Mouse (Mus musculus) adrenal gland, postnatal 25 days (tissue): ENCODE data around the gene Gtdc1. TPM values are rescaled to one million over a fixed set of nuclear protein-coding genes. Genes with fewer than 3 reads are reported as not detected.
"Not testable (repeated sequence)": the region's sequence is repeated elsewhere in the genome, so short reads cannot be mapped to it uniquely, and the experiment has no call there.

Source experiments
- DNase-seq: peaks from one replicate; pipeline ENCODE4 v3.0.0; 2021; ENCODE audit warnings: mixed read lengths
- total RNA-seq: library from RNA; stranded (reverse); gene quantifications from 2 replicates; pipeline ENCODE4 v1.2.3, GENCODE M21; 2021

Gtdc1 gene
- total RNA-seq, 1 experiment from 2014 or later = 14.4 TPM

DNA sequence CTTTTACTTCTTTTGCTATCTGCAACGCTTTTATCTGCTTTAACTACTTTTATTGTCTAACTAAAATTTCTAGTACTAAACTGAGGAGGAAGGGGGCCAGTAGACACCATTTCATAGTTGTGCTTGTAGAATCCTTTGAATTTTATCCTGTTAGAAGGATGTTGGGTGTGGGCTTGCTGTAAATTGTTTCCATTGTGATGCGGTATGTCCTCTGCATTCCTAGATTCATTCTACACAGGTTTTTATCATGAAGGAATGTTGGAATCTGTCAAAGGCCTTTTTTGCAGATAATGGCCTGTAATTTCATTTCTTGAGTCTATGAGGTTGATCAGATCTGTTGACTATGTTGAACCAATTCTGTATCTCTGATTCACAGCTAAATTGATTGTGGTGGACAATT is 146.5 kb downstream of the Gtdc1 start:
- no peak for DNase-seq

- no peak for DNase-seq
Observed at GRCm38 (mm10) chr2:44763898-44764297, 163.6 kb downstream of the Gtdc1 start.

DNA sequence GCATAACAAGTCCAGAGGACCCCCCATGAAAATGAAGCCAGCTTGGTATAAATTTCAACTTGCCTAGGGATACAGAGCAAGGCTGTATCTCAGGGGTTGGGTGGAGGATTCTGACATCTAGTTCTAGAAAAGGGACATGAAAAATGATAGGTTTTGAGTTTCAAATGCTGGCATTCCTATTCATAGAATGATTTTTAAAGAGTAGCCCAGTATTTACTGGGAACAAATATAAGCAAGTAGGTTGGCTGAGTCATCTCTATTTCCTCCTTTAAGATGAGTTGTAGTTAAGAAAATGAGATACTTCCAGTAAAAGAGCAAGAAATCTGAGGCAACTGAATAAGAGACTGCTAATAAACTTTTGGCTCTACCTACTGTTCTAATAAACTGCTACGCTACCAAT is 190.8 kb downstream of the Gtdc1 start:
- no peak for DNase-seq

DNA sequence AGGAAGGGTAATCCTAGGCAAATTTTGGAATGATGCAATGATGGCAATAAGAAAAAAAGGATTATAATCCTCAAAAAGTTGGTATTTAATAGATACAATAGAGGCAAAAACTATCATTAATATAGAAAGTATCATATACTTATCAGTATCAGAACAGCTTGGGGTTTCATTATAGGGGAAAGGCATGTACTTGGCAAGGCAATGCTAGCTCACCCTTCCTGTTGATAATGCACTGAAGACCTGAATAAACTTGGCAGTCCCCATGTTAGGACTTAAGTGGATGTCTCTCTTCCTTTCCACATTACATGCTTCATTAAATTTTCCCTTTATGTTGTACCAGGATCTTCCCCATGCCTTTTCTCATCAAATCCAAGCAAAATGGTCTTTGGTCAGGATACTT is 206.0 kb downstream of the Gtdc1 start:
- no peak for DNase-seq

GRCm38 (mm10) chr2:44705883-44706615 is 221.4 kb downstream of the Gtdc1 start:
- DNase-seq = no peak

DNA sequence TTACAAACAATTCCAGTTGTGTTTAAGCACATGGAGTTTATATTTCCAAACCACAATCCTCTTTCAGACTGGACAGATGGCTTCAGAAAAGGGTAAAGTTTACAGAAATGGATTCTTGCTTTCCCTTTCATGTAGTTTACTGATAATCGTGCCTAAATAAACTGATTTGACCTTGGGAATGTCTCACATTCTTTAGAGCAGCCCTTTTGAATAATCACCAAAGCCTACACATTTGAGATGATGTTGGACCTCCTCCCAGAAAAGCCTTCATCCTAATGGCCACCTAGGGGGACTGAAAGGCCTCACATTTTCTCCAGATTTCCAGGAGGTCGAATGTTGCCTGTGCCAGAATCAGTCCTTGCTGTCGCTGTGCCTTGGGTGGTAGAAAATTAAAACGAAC is 227.2 kb downstream of the Gtdc1 start:
- DNase-seq = no peak

GRCm38 (mm10) chr2:44696441-44696840 is 231.0 kb downstream of the Gtdc1 start:
- no peak for DNase-seq

- DNase-seq = no peak
Observed at GRCm38 (mm10) chr2:44693898-44694297, 233.6 kb downstream of the Gtdc1 start.

DNA sequence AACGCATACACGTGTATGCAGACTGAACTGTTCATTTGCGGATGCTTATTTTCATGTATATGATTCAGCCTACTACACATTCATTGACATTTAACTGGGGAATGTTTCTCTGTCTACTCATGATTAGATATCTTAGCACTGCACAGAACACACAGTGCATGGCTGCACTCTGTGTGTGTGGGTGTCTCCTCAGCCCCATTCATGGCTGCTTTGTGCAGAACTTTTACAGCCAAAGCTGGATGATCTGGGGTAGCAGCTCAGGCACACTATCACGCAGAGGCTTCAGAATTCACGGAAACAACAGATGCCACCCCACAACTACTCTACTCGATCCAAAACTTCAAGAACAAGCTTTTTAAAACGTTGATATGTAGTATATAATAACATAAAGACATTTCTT is 263.4 kb downstream of the Gtdc1 start:
- no peak for DNase-seq

DNA sequence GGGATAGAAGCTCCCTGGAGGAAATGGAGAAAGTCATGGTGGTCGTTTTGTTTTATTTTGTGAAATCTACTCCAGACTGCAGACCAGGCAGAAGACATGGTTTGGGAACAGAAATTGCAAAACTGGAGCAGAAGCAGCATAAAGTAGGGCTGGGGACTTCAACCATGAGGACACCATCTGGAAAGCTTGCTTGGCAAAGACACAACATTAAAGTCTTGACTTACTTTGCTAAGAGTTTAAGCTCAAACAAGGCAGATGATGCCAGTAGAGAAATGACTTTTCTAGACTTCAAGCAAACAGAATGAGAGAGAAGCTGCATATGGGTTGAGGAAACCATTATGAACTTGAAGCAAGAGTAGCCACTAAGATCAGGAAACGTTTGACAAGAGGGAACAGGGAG is 267.6 kb downstream of the Gtdc1 start:
- DNase-seq = no peak

DNA sequence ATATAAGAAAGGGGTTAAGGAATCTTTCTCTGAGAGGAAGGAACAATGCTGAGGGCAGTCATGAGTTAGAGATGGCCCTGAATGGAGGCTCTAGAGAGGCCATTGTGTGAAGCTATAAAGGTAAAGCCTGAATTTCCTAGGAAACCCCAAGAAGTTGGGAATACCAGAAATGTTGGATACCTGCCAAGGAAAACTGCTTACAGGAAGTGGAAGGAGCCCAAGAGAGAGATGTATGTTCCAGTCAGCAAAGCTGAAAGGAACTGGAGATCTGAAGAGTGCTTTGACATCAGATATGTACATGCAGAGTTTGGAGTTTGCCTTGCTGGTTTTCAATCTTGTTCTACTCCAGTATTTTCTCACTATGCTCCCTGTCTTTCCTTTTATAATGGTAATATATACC is 268.4 kb downstream of the Gtdc1 start:
- no peak for DNase-seq

DNA sequence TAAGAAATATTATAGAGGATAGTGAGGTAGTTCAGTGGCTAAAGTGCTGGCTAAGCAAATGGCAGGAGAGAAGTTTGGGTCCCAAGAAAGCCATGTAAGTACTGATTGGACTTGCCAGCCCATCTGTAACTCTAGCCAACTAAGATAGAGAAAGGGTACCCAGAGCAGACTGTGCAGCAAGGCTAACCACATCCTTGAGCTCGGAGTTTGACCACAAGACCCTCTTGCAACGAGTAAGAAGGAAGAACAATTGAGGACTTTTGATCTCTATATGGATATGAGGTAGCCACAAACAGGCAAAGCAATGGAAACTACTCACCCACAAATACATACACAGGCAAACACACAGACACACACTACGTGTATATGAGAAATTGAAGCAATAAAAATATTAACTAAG is 278.9 kb downstream of the Gtdc1 start:
- DNase-seq = no peak

- no peak for DNase-seq
Observed at GRCm38 (mm10) chr2:44646398-44646797, 281.1 kb downstream of the Gtdc1 start.

DNA sequence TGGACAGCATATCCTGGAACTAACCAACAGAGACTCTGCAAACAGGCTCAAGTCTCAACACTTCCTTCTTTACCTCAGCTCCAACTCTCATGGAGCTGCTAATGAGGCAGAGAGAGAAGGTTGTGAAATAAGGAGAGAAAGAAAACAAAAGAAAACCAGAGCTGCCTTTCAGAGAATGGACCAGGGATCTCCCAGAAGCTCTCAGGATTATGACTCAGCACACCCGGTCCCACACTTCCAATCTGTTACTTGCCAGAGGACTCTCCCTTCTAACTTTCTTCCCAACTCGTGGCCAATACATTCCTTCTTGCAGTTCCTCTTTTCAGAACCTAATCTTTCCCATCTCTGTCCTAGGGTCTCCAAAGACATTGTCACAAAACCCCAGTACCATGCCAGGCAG is 288.1 kb downstream of the Gtdc1 start:
- DNase-seq = no peak

GRCm38 (mm10) chr2:44638157-44638556 is 289.3 kb downstream of the Gtdc1 start:
- DNase-seq = no peak

- no peak for DNase-seq
Observed at GRCm38 (mm10) chr2:44633971-44634370, 293.5 kb downstream of the Gtdc1 start.

DNA sequence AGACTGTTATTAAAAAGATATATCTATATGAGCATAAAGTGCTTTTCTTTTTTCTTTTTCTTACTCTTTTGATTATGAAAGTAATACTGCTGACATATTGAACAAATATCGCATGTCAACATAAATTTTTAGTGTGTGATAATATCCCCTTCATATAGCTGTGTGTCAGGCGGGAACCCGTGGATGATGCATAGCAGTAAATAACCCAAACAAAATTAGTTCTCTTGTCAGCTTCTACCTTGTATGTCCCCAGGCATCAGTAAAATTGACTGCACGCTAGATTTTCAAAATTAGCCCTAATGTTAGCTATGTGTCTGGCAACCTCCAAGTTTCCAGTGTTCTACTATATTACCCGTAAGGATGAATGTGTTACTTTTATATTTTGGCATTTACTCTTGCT is 294.4 kb downstream of the Gtdc1 start:
- no peak for DNase-seq

- DNase-seq = no peak
Observed at GRCm38 (mm10) chr2:44632584-44632983, 294.9 kb downstream of the Gtdc1 start.

GRCm38 (mm10) chr2:44631064-44631463 is 296.4 kb downstream of the Gtdc1 start:
- no peak for DNase-seq

DNA sequence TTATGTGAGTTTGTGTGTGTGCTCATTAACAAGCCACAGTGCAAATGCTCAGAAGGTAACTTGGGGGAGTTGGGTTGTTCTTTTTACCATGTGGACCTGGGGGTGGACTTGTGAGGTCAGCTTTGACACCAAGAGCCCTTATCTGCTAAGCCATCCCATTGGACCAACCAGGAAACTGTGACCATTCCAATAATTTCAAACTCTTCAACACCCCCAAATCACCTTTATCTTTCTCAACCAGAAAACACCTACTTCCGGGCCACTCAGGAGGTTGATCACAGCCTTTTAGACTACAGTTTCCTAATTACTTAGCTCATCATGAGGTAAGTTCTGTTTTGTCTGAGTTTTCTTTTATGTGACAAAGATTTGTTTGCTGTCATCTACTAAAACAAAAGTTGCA is 298.7 kb downstream of the Gtdc1 start:
- DNase-seq = no peak

DNA sequence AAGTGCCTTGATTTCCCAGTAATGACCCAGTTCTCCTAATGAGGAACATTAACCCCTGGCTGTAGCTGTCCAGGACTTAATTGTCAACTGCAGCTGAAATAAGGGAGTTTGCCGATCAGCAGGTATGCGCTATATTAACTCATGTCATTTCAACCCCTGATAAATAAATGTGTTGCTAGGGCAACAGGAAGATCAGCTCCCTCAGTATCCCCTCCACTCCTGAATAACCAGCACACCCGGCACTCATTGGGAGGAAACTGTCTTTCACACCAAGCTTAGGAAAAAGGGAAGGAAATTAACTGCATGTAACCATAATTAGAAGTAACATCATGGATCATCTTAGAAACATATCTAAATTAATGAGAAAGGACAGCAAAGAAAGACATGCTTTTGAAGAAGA is 302.3 kb downstream of the Gtdc1 start:
- DNase-seq = no peak

DNA sequence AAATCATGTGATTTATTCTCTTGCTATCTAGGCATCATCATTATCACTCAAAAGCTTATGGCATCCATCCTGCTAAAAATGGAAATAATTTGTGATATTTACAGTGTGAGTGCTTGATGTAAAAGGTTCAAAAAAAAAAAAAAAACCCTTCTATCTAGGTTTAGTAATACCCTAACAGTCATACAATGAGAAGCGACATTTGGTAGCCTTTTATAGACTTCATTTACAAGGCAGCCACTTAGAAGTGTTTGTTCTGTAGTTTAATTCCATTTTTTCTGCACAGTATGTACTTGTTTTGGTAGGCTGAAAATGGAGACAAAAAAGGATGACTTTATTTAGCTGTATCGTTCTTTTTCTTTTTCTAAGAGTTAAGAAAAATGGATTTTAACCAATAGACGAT is 305.0 kb downstream of the Gtdc1 start:
- no peak for DNase-seq

GRCm38 (mm10) chr2:44599653-44600052 is 327.8 kb downstream of the Gtdc1 start:
- not testable (repeated sequence) for DNase-seq

DNA sequence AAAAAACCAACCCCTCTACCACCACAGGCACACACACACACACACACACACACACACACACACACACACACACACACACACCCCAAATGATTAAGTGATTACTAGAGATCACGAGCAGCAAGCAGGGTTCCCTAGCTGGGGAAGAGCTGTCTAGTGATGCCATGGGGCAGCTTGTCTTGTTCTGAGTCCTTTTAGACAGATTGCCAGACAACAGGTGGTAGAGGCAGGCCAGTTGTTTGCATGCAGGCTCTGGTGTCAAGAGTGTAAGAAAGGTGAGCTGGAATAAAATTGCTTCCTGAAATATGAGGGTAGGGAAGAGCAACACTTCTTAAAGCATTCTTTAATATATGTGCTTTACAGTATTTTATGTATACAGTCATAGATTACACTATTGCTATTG is 333.2 kb downstream of the Gtdc1 start:
- no peak for DNase-seq

DNA sequence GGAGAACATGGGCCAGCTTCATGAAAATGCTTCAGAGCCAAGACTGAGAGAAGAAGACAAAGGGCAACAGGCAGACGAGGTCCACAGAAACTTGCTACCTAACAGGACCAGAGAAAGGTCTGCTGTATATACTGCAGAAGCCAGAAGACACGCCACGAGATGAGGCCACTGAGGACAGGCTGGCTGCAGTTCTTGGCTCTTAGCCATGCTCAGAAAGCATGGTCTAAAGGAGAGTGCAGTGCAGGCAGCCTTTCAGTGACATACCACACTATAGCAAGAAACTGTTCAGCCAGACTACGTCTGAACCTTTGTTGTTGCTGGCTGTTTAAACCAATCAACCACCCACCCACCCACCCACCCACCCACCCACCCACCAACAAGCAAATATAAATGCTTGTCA is 336.6 kb downstream of the Gtdc1 start:
- peak; percentile 9 for DNase-seq
